Mouse (Mus musculus): ENCODE measurements around the gene Vegfc. TPM values are rescaled to one million over a fixed set of nuclear protein-coding genes. Genes with fewer than 3 reads are reported as not detected.

Vegfc gene
- total RNA-seq, 2 experiments from 2014 or later: 9.5 to 10.8 TPM

DNA sequence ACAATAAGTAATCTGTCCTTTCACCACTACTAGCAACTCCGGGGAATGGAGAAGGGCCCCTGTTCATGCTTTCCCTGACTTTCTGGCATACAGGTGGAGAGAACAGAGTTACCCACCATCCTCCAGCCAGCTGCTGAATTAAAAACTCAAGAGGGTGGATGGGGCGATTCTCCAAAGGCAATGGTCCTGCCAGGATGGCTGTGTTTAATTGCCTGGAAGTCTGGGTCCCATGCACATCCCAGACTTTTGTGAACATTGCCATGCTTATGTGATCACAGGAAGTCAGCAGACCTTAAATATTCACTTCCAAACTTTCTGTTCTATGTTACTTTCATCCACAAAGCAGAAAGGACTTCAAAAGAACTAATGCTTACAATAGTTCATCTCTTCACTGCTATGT lies 107.9 kb downstream of the Vegfc start:
- no peak for DNase-seq (ENCODE audit: low spot score in 2 of 2)

DNA sequence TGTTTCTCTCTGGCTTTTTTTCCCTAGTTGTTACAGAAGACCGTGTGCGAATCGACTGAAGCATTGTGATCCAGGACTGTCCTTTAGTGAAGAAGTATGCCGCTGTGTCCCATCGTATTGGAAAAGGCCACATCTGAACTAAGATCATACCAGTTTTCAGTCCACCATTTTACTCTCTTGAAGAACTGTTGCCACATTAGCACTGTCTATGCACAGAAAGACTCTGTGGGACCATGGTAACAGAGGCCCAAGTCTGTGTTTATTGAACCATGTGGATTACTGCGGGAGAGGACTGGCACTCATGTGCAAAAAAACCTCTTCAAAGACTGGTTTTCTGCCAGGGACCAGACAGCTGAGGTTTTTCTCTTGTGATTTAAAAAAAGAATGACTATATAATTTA lies 108.5 kb downstream of the Vegfc start:
- DNase-seq (ENCODE audit: low spot score in 2 of 2): no peak

DNA sequence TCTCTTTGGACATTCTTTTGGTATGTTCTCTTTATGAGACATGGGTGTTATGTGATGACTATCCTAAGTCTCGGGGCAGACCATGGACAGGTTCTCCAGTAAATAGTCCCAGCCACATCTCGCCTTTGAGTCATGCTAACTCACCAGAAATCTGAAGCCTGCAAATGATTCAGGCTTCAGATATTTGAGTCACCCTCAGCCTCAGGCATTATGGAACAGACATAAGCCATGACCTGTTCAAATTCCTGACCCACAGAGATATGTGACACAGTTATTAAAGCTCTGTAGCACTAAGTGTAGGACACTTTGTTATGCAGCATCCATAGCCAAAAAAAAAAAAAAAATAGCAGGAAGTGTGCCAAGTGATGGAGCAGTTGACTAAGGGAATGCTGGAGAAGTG lies 138.8 kb downstream of the Vegfc start:
- DNase-seq (ENCODE audit: low spot score in 2 of 2): no peak

DNA sequence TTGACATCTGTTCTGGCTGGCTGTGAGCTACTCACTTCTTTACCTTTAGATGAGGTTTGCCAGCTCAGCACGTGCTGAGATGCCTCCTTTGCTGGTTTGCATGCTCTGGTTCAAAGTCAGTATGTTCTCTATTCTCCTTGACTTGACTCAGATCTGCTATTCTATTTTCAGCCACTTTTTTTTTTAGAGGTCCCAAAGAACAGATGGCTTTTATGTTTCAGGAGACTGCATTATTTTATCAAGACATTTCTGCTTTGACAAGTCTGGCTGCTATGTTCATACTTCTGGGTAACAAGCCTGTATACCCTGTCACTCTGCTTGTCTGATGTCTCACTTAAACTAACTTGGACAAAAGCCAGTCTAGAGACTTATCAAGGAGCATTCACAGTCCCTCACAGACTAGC lies 151.4 kb downstream of the Vegfc start:
- DNase-seq (ENCODE audit: low spot score in 2 of 2): no peak

DNA sequence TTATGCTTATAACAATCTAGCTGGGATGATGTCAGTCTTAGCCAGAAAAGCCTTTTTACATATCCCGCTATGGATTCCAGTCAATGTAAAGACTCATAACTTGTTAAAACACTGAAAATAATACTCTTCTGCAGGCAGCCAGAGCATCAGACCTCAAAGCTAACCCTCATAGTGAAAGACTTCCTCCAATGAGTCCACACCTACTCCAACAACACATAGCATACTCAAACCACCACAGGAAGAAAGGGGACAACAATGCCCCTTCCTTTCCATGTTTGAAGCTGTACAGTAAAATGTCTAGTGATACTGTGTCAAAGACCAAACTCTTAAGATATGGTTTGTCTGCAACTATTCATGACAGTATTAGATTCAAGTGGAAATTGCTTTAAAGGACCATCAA lies 153.2 kb downstream of the Vegfc start:
- DNase-seq (ENCODE audit: low spot score in 2 of 2): no peak

DNA sequence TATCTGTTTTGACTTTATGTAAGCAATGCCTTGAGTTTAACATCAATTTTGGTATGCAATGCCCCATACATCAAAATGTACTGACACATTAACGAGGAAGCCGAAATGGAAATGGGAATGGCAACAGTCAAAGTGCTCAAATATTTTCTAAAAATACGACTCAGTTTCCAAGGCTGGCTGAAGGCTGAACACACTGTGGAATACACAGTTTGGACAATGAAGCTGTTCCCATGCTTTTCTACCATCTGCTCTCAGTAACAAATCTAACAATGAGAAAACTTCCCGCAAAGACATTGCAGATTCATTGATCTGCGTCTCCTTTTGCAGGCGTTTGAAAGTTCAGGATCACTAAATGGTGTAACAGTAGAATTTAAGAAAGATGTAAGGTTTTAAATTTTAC lies 155.9 kb downstream of the Vegfc start:
- no peak for DNase-seq (ENCODE audit: low spot score in 2 of 2)
